Mouse (Mus musculus) megakaryocyte-erythroid progenitor cell, adult 5-6 weeks (primary cell): ENCODE measurements at regions not wholly inside any gene's neighbourhood (a gene's known extent, or its start where the extent isn't known, plus 50 kb on each side); places are given as distances from the start of the nearest gene placed in this dataset.

Experiments used
- ATAC-seq: replicated peaks from 2 replicates; pipeline ENCODE4 v1.8.0; 2016; ENCODE audit warnings: mild to moderate bottlenecking, inconsistent platforms; ENCODE audit not compliant: severe bottlenecking, poor library complexity, low FRiP score, low TSS enrichment

- no peak for ATAC-seq
These were observed 335.8 kb upstream of the Frg1 start for GRCm38 (mm10) chr8:41752641-41753040.

GRCm38 (mm10) chr8:41747024-41747423, 330.1 kb upstream of the Frg1 start:
- no peak for ATAC-seq

GRCm38 (mm10) chr8:41742796-41743670, 326.2 kb upstream of the Frg1 start:
- no peak for ATAC-seq

DNA sequence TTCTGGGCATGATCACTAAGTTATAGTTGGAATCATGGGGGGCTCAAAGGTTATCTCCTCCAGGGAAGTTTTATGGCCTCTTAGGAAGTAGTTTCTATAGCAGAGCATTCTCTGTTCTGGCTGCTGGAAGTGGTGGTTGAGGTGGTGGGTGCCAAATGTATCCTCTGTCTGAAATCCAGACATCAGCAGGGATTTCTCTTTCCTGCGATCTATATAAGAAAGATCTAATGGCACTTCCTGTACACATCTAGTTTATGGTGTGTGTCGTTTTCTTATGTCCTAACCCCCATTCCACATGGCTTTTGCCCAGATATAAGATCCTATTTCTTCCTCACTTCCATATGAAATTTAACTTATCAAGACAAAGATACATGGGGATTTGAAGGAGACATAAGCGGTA, 300.1 kb upstream of the Frg1 start:
- no peak for ATAC-seq

DNA sequence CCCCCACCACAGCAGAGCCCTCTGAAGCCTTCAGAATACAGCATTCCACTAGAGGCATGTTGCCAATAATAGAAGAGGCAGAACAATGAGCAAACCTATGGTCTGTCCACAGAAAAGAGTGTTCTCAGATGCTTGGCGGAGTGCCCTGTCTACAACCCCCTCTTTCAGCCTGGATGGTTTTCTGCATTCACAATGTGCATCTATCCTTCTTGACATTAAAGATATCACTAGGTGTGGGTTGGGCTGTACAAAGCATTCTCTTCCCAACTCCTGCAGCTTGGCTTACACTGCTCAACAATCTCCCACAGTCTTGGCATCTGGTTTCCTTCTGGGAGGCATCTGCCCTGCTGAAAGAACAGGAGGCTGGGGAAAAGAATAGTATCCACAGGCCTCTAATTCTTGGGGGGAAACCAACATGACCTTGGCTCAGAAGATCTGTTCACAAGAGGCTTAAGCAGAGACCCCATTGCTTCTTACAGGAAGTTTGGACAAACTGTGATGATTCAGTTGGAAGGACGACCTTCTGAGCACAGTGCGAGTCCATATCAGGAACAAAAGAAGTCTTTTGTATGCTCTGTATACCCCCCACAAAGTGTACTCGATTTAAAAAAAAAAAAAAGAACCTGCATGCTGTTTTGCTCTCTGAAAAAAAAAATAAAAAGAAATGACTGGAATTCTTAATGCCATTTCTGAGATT, 296.9 kb upstream of the Frg1 start:
- ATAC-seq, result no peak

GRCm38 (mm10) chr8:41703927-41704924, 287.4 kb upstream of the Frg1 start:
- ATAC-seq, result no peak
